Mouse (Mus musculus) kidney, embryonic 14.5 days (tissue): ENCODE data around the gene Tcf7l2. TPM values are rescaled to one million over a fixed set of nuclear protein-coding genes. Genes with fewer than 3 reads are reported as not detected.

Experiments
- ATAC-seq: fragments of 200-750 bp; cut with Nextera tagmentation; 2 replicates; pipeline ENCODE4 v1.8.0; 2017; ENCODE audit warnings: moderate number of reproducible peaks, mild to moderate bottlenecking, moderate TSS enrichment, moderate library complexity; ENCODE audit not compliant: low FRiP score, low TSS enrichment
- H3K27ac ChIP-seq: fragments of 300-500 bp; sonication (generic); 2 replicates; pipeline ENCODE4 v1.5.1; 2014; ENCODE audit warnings: low read depth, mild to moderate bottlenecking, low read length, moderate library complexity, mixed read lengths
- H3K27me3 ChIP-seq: fragments of 300-500 bp; sonication (generic); 2 replicates; pipeline ENCODE4 v1.6.1; 2014; ENCODE audit warnings: mild to moderate bottlenecking, low read length; ENCODE audit not compliant: control insufficient read depth, insufficient read depth
- H3K36me3 ChIP-seq: fragments of 300-500 bp; sonication (generic); 2 replicates; pipeline ENCODE4 v1.6.1; 2014; ENCODE audit warnings: low read length, mixed read lengths; ENCODE audit not compliant: control insufficient read depth, insufficient read depth
- H3K4me1 ChIP-seq: fragments of 300-500 bp; sonication (generic); 2 replicates; pipeline ENCODE4 v1.6.1; 2014; ENCODE audit warnings: low read length, mixed read lengths; ENCODE audit not compliant: control insufficient read depth, insufficient read depth
- H3K4me2 ChIP-seq: fragments of 300-500 bp; sonication (generic); replicated peaks from 2 replicates; pipeline ENCODE4 v1.6.1; 2014; ENCODE audit warnings: low read depth, mild to moderate bottlenecking, low read length
- H3K4me3 ChIP-seq: fragments of 300-500 bp; sonication (generic); 2 replicates; pipeline ENCODE4 v1.5.1; 2014; ENCODE audit warnings: mild to moderate bottlenecking, low read length
- H3K9ac ChIP-seq: fragments of 300-500 bp; sonication (generic); 2 replicates; pipeline ENCODE4 v1.6.1; 2014; ENCODE audit warnings: low read depth, mild to moderate bottlenecking, low read length, moderate library complexity
- H3K9me3 ChIP-seq: fragments of 300-500 bp; sonication (generic); 2 replicates; pipeline ENCODE4 v1.6.1; 2016; ENCODE audit warnings: low read length; ENCODE audit not compliant: control insufficient read depth
- WGBS: fragments of 180-500 bp; shearing (Covaris S2); extraction: QIAGEN DNeasy Blood & Tissue Kit; methylation state at CpG from one replicate; pipeline ENCODE4 v1.1.7; 2014; 5-methylcytosine and 5-hydroxymethylcytosine counted together
- polyA plus RNA-seq: library from polyadenylated mRNA; unstranded; fragments of >200 nt; fragmentation: Nextera tagmentation; extraction: Ambion mirVana; gene quantifications from 2 replicates; pipeline ENCODE4 v1.2.1, GENCODE M21; 2014

Gene Tcf7l2
- polyA plus RNA-seq, 1 experiment from 2014 or later: 80.8 TPM

- Histone ChIP-seq H3K4me3 (no peak overlapping the region), H3K4me1 (peaks cover 39% of the 10 kb centered on the region), H3K9ac (no peak overlapping the region), H3K36me3 (no peaks in the 10 kb centered on the region; the same call in 1 of the 2 replicates), H3K27me3 (no peaks in the 10 kb centered on the region), H3K27ac (no peak overlapping the region), H3K4me2 (no peak overlapping the region), H3K9me3 (no peaks in the 10 kb centered on the region)
- WGBS: 73% methylated on average over 6 of the region's 6 CpGs
- no peak for ATAC-seq
These were observed 15.8 kb downstream of the Tcf7l2 start for GRCm38 (mm10) chr19:55757403-55757802.

DNA sequence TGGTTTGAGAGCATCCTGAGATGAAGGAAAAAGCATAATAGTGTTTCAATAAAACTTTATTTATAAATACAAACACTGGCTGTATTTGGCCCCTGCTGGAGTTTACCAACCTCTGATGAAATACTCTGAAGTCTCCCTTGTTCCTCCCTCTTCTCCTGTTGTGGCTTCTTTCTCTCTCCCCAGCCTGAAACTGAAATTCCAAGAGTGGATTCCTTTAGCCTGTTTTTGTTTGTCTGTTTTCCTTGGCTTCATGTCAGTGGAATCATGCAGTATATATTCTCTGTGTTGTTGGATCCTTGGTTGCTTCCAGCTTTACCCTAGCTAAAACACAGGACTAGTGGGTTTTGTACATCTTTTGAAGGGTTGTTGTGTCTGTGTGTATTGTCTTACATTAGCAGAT is 16.5 kb downstream of the Tcf7l2 start:
- no peak overlapping the region for H3K9ac ChIP-seq
- H3K4me3 ChIP-seq: no peak overlapping the region
- H3K27ac ChIP-seq: no peak overlapping the region
- no peak overlapping the region for H3K4me2 ChIP-seq
- H3K9me3 ChIP-seq: no peaks in the 10 kb centered on the region
- ATAC-seq: no peak
- no peaks in the 10 kb centered on the region for H3K27me3 ChIP-seq
- H3K36me3 ChIP-seq: no peaks in the 10 kb centered on the region; the same call in 1 of the 2 replicates
- H3K4me1 ChIP-seq: peaks cover 34% of the 10 kb centered on the region

- Histone ChIP-seq H3K27me3 (no peaks in the 10 kb centered on the region), H3K27ac (no peak overlapping the region), H3K4me1 (peaks cover 29% of the 10 kb centered on the region), H3K4me2 (no peak overlapping the region), H3K36me3 (no peaks in the 10 kb centered on the region; the same call in 1 of the 2 replicates), H3K4me3 (no peak overlapping the region), H3K9me3 (no peaks in the 10 kb centered on the region), H3K9ac (no peak overlapping the region)
- 60% methylated on average over 9 of the region's 9 CpGs for WGBS
- ATAC-seq: no peak
These were observed 17.4 kb downstream of the Tcf7l2 start for GRCm38 (mm10) chr19:55759006-55759405.

DNA sequence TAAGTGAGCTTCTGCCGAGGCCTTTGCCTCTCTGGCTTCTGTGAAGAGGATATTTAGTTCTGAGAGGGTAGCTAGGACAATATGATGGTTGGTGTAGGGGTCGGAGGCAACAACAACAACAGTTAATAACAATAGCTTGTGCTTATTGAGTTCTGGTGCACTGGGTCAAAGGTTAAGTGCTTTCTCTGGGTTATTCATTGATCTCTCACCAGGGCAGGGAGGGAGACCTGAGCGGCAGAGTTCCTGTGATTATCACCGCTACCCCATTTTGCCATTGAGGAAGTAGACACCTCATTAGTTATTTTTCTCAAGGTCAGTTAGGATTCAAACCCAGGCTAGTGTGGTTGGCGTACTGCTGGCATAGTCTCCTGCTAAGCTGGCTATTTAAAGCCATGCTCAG is 19.5 kb downstream of the Tcf7l2 start:
- peaks cover 17% of the 10 kb centered on the region; the same call in 1 of the 2 replicates for H3K4me1 ChIP-seq
- ATAC-seq: no peak
- WGBS: 56% methylated on average over 5 of the region's 5 CpGs

DNA sequence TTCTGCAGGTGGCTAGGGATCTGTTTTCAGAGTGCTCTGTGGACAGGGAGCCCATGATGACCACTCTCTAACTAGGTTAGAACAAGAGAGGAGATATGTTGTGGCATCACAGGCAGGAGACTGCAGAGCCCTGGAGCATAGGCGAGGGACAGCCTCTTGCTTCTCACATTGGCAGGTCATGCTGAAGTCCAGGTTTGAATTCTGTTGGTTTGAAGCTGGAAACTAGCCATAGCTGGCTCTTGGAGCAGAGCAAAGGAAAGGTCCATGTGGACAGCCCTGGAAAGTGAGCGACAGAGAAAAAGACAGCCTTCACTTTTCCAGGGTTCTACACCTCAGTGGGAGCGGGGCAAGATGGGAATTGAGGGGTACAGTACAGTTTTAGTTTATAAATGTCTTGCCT is 20.6 kb downstream of the Tcf7l2 start:
- WGBS: 95% methylated on average over 3 of the region's 3 CpGs
- no peak overlapping the region for H3K4me2 ChIP-seq
- no peak overlapping the region for H3K27ac ChIP-seq
- no peaks in the 10 kb centered on the region for H3K36me3 ChIP-seq
- no peaks in the 10 kb centered on the region for H3K27me3 ChIP-seq
- ATAC-seq: no peak
- no peaks in the 10 kb centered on the region for H3K9me3 ChIP-seq
- H3K9ac ChIP-seq: no peak overlapping the region
- H3K4me3 ChIP-seq: no peak overlapping the region
- peaks cover 14% of the 10 kb centered on the region for H3K4me1 ChIP-seq

More for the DNA sequence above, 19.5 kb downstream of the Tcf7l2 start:
- Histone ChIP-seq H3K4me3 (no peak overlapping the region), H3K9me3 (no peaks in the 10 kb centered on the region), H3K36me3 (no peaks in the 10 kb centered on the region), H3K27me3 (no peaks in the 10 kb centered on the region), H3K9ac (no peak overlapping the region), H3K4me2 (no peak overlapping the region), H3K27ac (no peak overlapping the region)

GRCm38 (mm10) chr19:55765814-55766213 is 24.2 kb downstream of the Tcf7l2 start:
- 72% methylated on average over 11 of the region's 11 CpGs for WGBS
- Histone ChIP-seq H3K36me3 (no peaks in the 10 kb centered on the region), H3K4me1 (peaks cover 22% of the 10 kb centered on the region), H3K4me2 (no peak overlapping the region), H3K27ac (no peak overlapping the region), H3K9me3 (no peaks in the 10 kb centered on the region), H3K27me3 (no peaks in the 10 kb centered on the region), H3K9ac (no peak overlapping the region), H3K4me3 (no peak overlapping the region)
- no peak for ATAC-seq

DNA sequence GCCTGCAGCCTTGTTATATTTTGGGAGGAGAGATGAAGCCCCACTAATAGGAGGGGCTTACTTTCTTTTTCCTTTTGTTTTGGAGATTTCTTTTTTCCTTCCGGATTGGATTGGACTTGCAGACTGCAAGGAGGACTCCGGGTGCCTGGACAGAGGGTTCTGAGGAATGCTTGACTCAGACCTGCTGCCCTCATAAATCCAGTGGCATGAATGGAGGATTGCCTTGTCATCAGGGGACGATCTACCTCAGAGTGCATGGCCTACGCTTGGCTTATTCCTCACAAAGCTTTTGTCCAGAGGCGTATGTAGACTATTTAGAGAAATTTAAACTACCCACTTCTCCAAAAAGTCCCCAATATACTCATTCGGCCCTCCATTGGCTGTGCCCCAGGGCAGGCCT is 25.5 kb downstream of the Tcf7l2 start:
- H3K36me3 ChIP-seq: no peaks in the 10 kb centered on the region
- H3K4me3 ChIP-seq: no peak overlapping the region
- 0 out of 2 replicates have a peak, but pooled peaks have one; percentile 55 for ATAC-seq
- H3K4me2 ChIP-seq: no peak overlapping the region
- H3K9ac ChIP-seq: no peak overlapping the region
- H3K27me3 ChIP-seq: no peaks in the 10 kb centered on the region
- no peaks in the 10 kb centered on the region for H3K9me3 ChIP-seq
- no peak overlapping the region for H3K27ac ChIP-seq
- H3K4me1 ChIP-seq: peaks cover 22% of the 10 kb centered on the region
- WGBS: 40% methylated on average over 6 of the region's 6 CpGs

GRCm38 (mm10) chr19:55767579-55767978 is 26.0 kb downstream of the Tcf7l2 start:
- no peaks in the 10 kb centered on the region for H3K36me3 ChIP-seq
- 0 out of 2 replicates have a peak, but pooled peaks have one; percentile 19 for ATAC-seq
- H3K9ac ChIP-seq: no peak overlapping the region
- H3K27ac ChIP-seq: no peak overlapping the region
- 8% methylated on average over 2 of the region's 2 CpGs for WGBS
- H3K4me1 ChIP-seq: peaks cover 22% of the 10 kb centered on the region
- no peak overlapping the region for H3K4me3 ChIP-seq
- no peak overlapping the region for H3K4me2 ChIP-seq
- H3K27me3 ChIP-seq: no peaks in the 10 kb centered on the region
- H3K9me3 ChIP-seq: no peaks in the 10 kb centered on the region

- Histone ChIP-seq H3K36me3 (no peaks in the 10 kb centered on the region), H3K9ac (no peak overlapping the region), H3K4me2 (peak overlapping the region; percentile 8; the same call in 1 of the 2 replicates), H3K4me1 (peaks cover 22% of the 10 kb centered on the region), H3K4me3 (no peak overlapping the region), H3K27ac (no peak overlapping the region), H3K27me3 (no peaks in the 10 kb centered on the region), H3K9me3 (no peaks in the 10 kb centered on the region)
- WGBS: 19% methylated on average over 11 of the region's 11 CpGs
- ATAC-seq: no peak
These were observed 26.6 kb downstream of the Tcf7l2 start for GRCm38 (mm10) chr19:55768246-55768645.
